Mouse (Mus musculus) midbrain, embryonic 11.5 days (tissue): ENCODE results near the gene Amn. TPM values are rescaled to one million over a fixed set of nuclear protein-coding genes. Genes with fewer than 3 reads are reported as not detected.

Experiments used
- ATAC-seq: fragments of 200-750 bp; cut with Nextera tagmentation; 2 replicates; pipeline ENCODE4 v1.8.0; 2017; ENCODE audit warnings: moderate TSS enrichment, moderate library complexity; ENCODE audit not compliant: low FRiP score
- DNase-seq: peaks from one replicate; pipeline ENCODE4 v3.0.0; 2015; ENCODE audit warnings: low spot score; ENCODE audit errors: missing footprints
- H3K27ac ChIP-seq: fragments of 300-500 bp; sonication (generic); 2 replicates; pipeline ENCODE4 v1.5.1; 2014; ENCODE audit warnings: low read depth, low read length
- H3K27me3 ChIP-seq: fragments of 300-500 bp; sonication (generic); 2 replicates; pipeline ENCODE4 v1.6.1; 2014; ENCODE audit warnings: mild to moderate bottlenecking, low read length, moderate library complexity, mixed read lengths; ENCODE audit not compliant: control insufficient read depth, insufficient read depth
- H3K36me3 ChIP-seq: fragments of 300-500 bp; sonication (generic); 2 replicates; pipeline ENCODE4 v1.6.1; 2014; ENCODE audit warnings: mild to moderate bottlenecking, low read length, moderate library complexity, mixed read lengths; ENCODE audit not compliant: control insufficient read depth, insufficient read depth
- H3K4me1 ChIP-seq: fragments of 300-500 bp; sonication (generic); 2 replicates; pipeline ENCODE4 v1.6.1; 2014; ENCODE audit warnings: low read length; ENCODE audit not compliant: control insufficient read depth, insufficient read depth
- H3K4me2 ChIP-seq: fragments of 300-500 bp; sonication (generic); 2 replicates; pipeline ENCODE4 v1.6.1; 2014; ENCODE audit warnings: mild to moderate bottlenecking, moderate library complexity
- H3K4me3 ChIP-seq: fragments of 300-500 bp; sonication (generic); 2 replicates; pipeline ENCODE4 v1.5.1; 2014; ENCODE audit warnings: low read depth, low read length
- H3K9ac ChIP-seq: fragments of 300-500 bp; sonication (generic); 2 replicates; pipeline ENCODE4 v1.6.1; 2014; ENCODE audit warnings: low read length
- H3K9me3 ChIP-seq: fragments of 300-500 bp; sonication (generic); 2 replicates; pipeline ENCODE4 v1.6.1; 2016; ENCODE audit warnings: low read length; ENCODE audit not compliant: control insufficient read depth
- WGBS: fragments of 180-500 bp; shearing (Covaris S2); extraction: QIAGEN DNeasy Blood & Tissue Kit; methylation state at CpG from one replicate; pipeline ENCODE4 v1.1.7; 2014; 5-methylcytosine and 5-hydroxymethylcytosine counted together
- polyA plus RNA-seq: library from polyadenylated mRNA; unstranded; fragments of >200 nt; fragmentation: Nextera tagmentation; extraction: Ambion mirVana; gene quantifications from 2 replicates; pipeline ENCODE4 v1.2.1, GENCODE M21; 2014

Amn gene
- polyA plus RNA-seq, 1 experiment from 2014 or later, result 0.22 TPM

- WGBS, result 94% methylated on average over 14 of the region's 14 CpGs
- no peaks in the 10 kb centered on the region for H3K4me1 ChIP-seq
- H3K27ac ChIP-seq, result no peak overlapping the region
- DNase-seq, result no peak
- no peaks in the 10 kb centered on the region for H3K9me3 ChIP-seq
- H3K4me3 ChIP-seq, result no peak overlapping the region
- H3K36me3 ChIP-seq, result peaks cover 24% of the 10 kb centered on the region; the same call in 1 of the 2 replicates
- no peak overlapping the region for H3K4me2 ChIP-seq
- no peak overlapping the region for H3K9ac ChIP-seq
- no peaks in the 10 kb centered on the region for H3K27me3 ChIP-seq
- no peak for ATAC-seq
These were observed 31.1 kb downstream of the Amn start for GRCm38 (mm10) chr12:111302018-111302345.

GRCm38 (mm10) chr12:111303702-111304337, 32.9 kb downstream of the Amn start:
- DNase-seq (no peak), ATAC-seq (no peak)
- Histone ChIP-seq H3K27ac (no peak overlapping the region), H3K36me3 (peaks cover 20% of the 10 kb centered on the region; the same call in 1 of the 2 replicates), H3K27me3 (no peaks in the 10 kb centered on the region), H3K4me3 (no peak overlapping the region), H3K4me1 (no peaks in the 10 kb centered on the region), H3K9ac (no peak overlapping the region), H3K9me3 (no peaks in the 10 kb centered on the region), H3K4me2 (no peak overlapping the region)
- 94% methylated on average over 8 of the region's 8 CpGs for WGBS

GRCm38 (mm10) chr12:111306821-111307220, 35.9 kb downstream of the Amn start:
- no peak overlapping the region for H3K27ac ChIP-seq
- peaks cover 22% of the 10 kb centered on the region for H3K36me3 ChIP-seq
- no peaks in the 10 kb centered on the region for H3K4me1 ChIP-seq
- no peaks in the 10 kb centered on the region for H3K27me3 ChIP-seq
- DNase-seq (no peak), ATAC-seq (no peak)
- no peaks in the 10 kb centered on the region for H3K9me3 ChIP-seq
- no peak overlapping the region for H3K4me2 ChIP-seq
- no peak overlapping the region for H3K9ac ChIP-seq
- 90% methylated on average over 8 of the region's 8 CpGs for WGBS
- H3K4me3 ChIP-seq, result no peak overlapping the region

GRCm38 (mm10) chr12:111309256-111309655, 38.4 kb downstream of the Amn start:
- no peaks in the 10 kb centered on the region for H3K27me3 ChIP-seq
- no peaks in the 10 kb centered on the region for H3K4me1 ChIP-seq
- H3K4me2 ChIP-seq, result no peak overlapping the region
- H3K9me3 ChIP-seq, result no peaks in the 10 kb centered on the region
- WGBS, result 87% methylated on average over 12 of the region's 12 CpGs
- no peak overlapping the region for H3K27ac ChIP-seq
- DNase-seq (no peak), ATAC-seq (no peak)
- peaks cover 31% of the 10 kb centered on the region for H3K36me3 ChIP-seq
- no peak overlapping the region for H3K9ac ChIP-seq
- H3K4me3 ChIP-seq, result no peak overlapping the region

- DNase-seq (no peak), ATAC-seq (no peak)
- 88% methylated on average over 14 of the region's 14 CpGs for WGBS
- Histone ChIP-seq H3K9me3 (no peaks in the 10 kb centered on the region), H3K9ac (no peak overlapping the region), H3K27ac (no peak overlapping the region), H3K4me3 (no peak overlapping the region), H3K4me2 (no peak overlapping the region), H3K4me1 (no peaks in the 10 kb centered on the region), H3K36me3 (peaks cover 29% of the 10 kb centered on the region), H3K27me3 (no peaks in the 10 kb centered on the region)
These were observed 39.0 kb downstream of the Amn start for GRCm38 (mm10) chr12:111309931-111310330.

- Histone ChIP-seq H3K27ac (no peak overlapping the region), H3K9me3 (no peaks in the 10 kb centered on the region), H3K9ac (no peak overlapping the region), H3K27me3 (no peaks in the 10 kb centered on the region), H3K4me2 (no peak overlapping the region), H3K36me3 (peaks cover 37% of the 10 kb centered on the region), H3K4me1 (no peaks in the 10 kb centered on the region), H3K4me3 (no peak overlapping the region)
- DNase-seq, result no peak
- 94% methylated on average over 10 of the region's 10 CpGs for WGBS
- ATAC-seq, result no peak
These were observed 40.9 kb downstream of the Amn start for GRCm38 (mm10) chr12:111311775-111312174.

- no peaks in the 10 kb centered on the region for H3K9me3 ChIP-seq
- no peak overlapping the region for H3K4me3 ChIP-seq
- no peaks in the 10 kb centered on the region for H3K4me1 ChIP-seq
- peaks cover 45% of the 10 kb centered on the region for H3K36me3 ChIP-seq
- no peak overlapping the region for H3K9ac ChIP-seq
- H3K4me2 ChIP-seq, result no peak overlapping the region
- no peak for DNase-seq
- WGBS, result 95% methylated on average over 7 of the region's 7 CpGs
- no peak for ATAC-seq
- H3K27me3 ChIP-seq, result no peaks in the 10 kb centered on the region
- no peak overlapping the region for H3K27ac ChIP-seq
These were observed 43.4 kb downstream of the Amn start for GRCm38 (mm10) chr12:111314273-111314672.

GRCm38 (mm10) chr12:111317694-111318093, 46.8 kb downstream of the Amn start:
- Histone ChIP-seq H3K27ac (no peak overlapping the region), H3K4me1 (no peaks in the 10 kb centered on the region), H3K4me3 (no peak overlapping the region), H3K27me3 (no peaks in the 10 kb centered on the region), H3K9ac (no peak overlapping the region), H3K36me3 (peaks cover 49% of the 10 kb centered on the region), H3K9me3 (no peaks in the 10 kb centered on the region), H3K4me2 (no peak overlapping the region)
- 94% methylated on average over 9 of the region's 9 CpGs for WGBS
- DNase-seq (no peak), ATAC-seq (no peak)

- no peaks in the 10 kb centered on the region for H3K9me3 ChIP-seq
- no peak overlapping the region for H3K9ac ChIP-seq
- H3K27ac ChIP-seq, result no peak overlapping the region
- H3K4me1 ChIP-seq, result no peaks in the 10 kb centered on the region
- no peaks in the 10 kb centered on the region for H3K27me3 ChIP-seq
- WGBS, result 91% methylated on average over 12 of the region's 12 CpGs
- H3K36me3 ChIP-seq, result peaks cover 47% of the 10 kb centered on the region
- H3K4me3 ChIP-seq, result no peak overlapping the region
- ATAC-seq, result no peak
- no peak overlapping the region for H3K4me2 ChIP-seq
- no peak for DNase-seq
These were observed 49.7 kb downstream of the Amn start for GRCm38 (mm10) chr12:111320549-111320948.
